Mouse (Mus musculus): Measurements from ENCODE around the gene Casp2.

DNA sequence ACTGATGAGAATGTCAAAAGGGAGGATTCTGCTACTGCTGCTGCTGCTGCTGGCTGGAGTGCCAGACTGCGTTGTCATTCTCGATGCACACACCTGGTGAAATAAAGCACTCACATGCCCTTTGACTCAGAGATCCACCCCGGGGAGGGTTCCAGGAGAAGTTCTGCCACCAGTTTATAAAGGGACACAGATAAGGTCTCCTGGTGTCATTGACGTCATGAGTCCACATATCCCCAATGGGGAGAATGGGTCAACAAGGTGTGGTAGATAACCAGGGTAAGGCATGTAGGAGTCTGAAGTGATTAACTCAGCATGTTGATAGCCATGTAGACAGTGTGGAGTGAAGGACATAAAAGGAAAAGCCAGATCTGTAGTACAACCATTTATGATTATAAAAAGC is 35.2 kb upstream of the Casp2 start:
- TF ChIP-seq CTCF (IDR thresholded peaks at IDR 0.05; ENCODE audit: low read depth, low read length) (no peak), POLR2A (IDR thresholded peaks at IDR 0.05; ENCODE audit: insufficient read depth, low read length) (no peak), EP300 (IDR thresholded peaks at IDR 0.05; ENCODE audit: insufficient read depth, low read depth, low read length) (no peak)

Measured in ES-Bruce4 (cell line).